Mouse (Mus musculus): ENCODE measurements around the gene Nt5c2.

- TF ChIP-seq TAL1 (IDR thresholded peaks at IDR 0.05; ENCODE audit: low read length) (no peak), GATA1 (IDR thresholded peaks at IDR 0.05; ENCODE audit: low read length) (no peak)
Measured at GRCm38 (mm10) chr19:46926357-46926756, 88.6 kb downstream of the Nt5c2 start.
